Mouse (Mus musculus) neural tube, embryonic 11.5 days (tissue): ENCODE measurements at regions not wholly inside any gene's neighbourhood (a gene's known extent, or its start where the extent isn't known, plus 50 kb on each side); places are given as distances from the start of the nearest gene placed in this dataset.
A peak's percentile ranks its signal among the peaks of the same experiment; 100 is the strongest.

Experiments used
- ATAC-seq: fragments of 200-750 bp; cut with Nextera tagmentation; 2 replicates; pipeline ENCODE4 v1.8.0; 2017; ENCODE audit warnings: moderate number of reproducible peaks, mild to moderate bottlenecking, moderate TSS enrichment, moderate library complexity; ENCODE audit not compliant: insufficient read depth, low FRiP score, low TSS enrichment
- DNase-seq: peaks from one replicate; pipeline ENCODE4 v3.0.0-alpha.2; 2015; ENCODE audit warnings: low spot score
- H3K27ac ChIP-seq: fragments of 300-500 bp; sonication (generic); 2 replicates; pipeline ENCODE4 v1.5.1; 2014; ENCODE audit warnings: low read depth, mild to moderate bottlenecking, low read length
- H3K27me3 ChIP-seq: fragments of 300-500 bp; sonication (generic); 2 replicates; pipeline ENCODE4 v1.6.1; 2014; ENCODE audit warnings: mild to moderate bottlenecking, low read length, mixed read lengths; ENCODE audit not compliant: control insufficient read depth, insufficient read depth
- H3K36me3 ChIP-seq: fragments of 300-500 bp; sonication (generic); 2 replicates; pipeline ENCODE4 v1.6.1; 2014; ENCODE audit warnings: mild to moderate bottlenecking, low read length, moderate library complexity, mixed read lengths; ENCODE audit not compliant: control insufficient read depth, insufficient read depth
- H3K4me1 ChIP-seq: fragments of 300-500 bp; sonication (generic); 2 replicates; pipeline ENCODE4 v1.6.1; 2014; ENCODE audit warnings: low read length, mixed read lengths; ENCODE audit not compliant: control insufficient read depth, insufficient read depth
- H3K4me2 ChIP-seq: fragments of 300-500 bp; sonication (generic); 2 replicates; pipeline ENCODE4 v1.6.1; 2014; ENCODE audit warnings: low read depth, mild to moderate bottlenecking, moderate library complexity
- H3K4me3 ChIP-seq: fragments of 300-500 bp; sonication (generic); 2 replicates; pipeline ENCODE4 v1.5.1; 2014; ENCODE audit warnings: low read depth, low read length
- H3K9ac ChIP-seq: fragments of 300-500 bp; sonication (generic); 2 replicates; pipeline ENCODE4 v1.6.1; 2014; ENCODE audit warnings: mild to moderate bottlenecking, low read length
- H3K9me3 ChIP-seq: fragments of 300-500 bp; sonication (generic); 2 replicates; pipeline ENCODE4 v1.6.1; 2016; ENCODE audit warnings: low read length; ENCODE audit not compliant: control insufficient read depth
- WGBS: fragments of 180-500 bp; shearing (Covaris S2); extraction: QIAGEN DNeasy Blood & Tissue Kit; methylation state at CpG from one replicate; pipeline ENCODE4 v1.1.7; 2014; 5-methylcytosine and 5-hydroxymethylcytosine counted together

GRCm38 (mm10) chr16:73707051-73707450 lies 704.6 kb downstream of the Robo2 start:
- Histone ChIP-seq H3K9me3 (no peaks in the 10 kb centered on the region), H3K4me2 (no peak overlapping the region), H3K4me3 (no peak overlapping the region), H3K27ac (no peak overlapping the region), H3K36me3 (no peaks in the 10 kb centered on the region), H3K27me3 (no peaks in the 10 kb centered on the region), H3K4me1 (no peaks in the 10 kb centered on the region), H3K9ac (no peak overlapping the region)
- WGBS, result 89% methylated on average over 1 of the region's 1 CpGs
- no peak for ATAC-seq
- no peak for DNase-seq

- no peak overlapping the region for H3K4me3 ChIP-seq
- no peaks in the 10 kb centered on the region for H3K27me3 ChIP-seq
- no peak overlapping the region for H3K4me2 ChIP-seq
- no peak for DNase-seq
- no peaks in the 10 kb centered on the region for H3K9me3 ChIP-seq
- ATAC-seq, result no peak
- H3K27ac ChIP-seq, result no peak overlapping the region
- 73% methylated on average over 11 of the region's 11 CpGs for WGBS
- no peaks in the 10 kb centered on the region for H3K36me3 ChIP-seq
- H3K4me1 ChIP-seq, result no peaks in the 10 kb centered on the region
- no peak overlapping the region for H3K9ac ChIP-seq
Observed at GRCm38 (mm10) chr16:73689274-73689673, 722.4 kb downstream of the Robo2 start.

- Histone ChIP-seq H3K27ac (no peak overlapping the region), H3K4me3 (no peak overlapping the region), H3K9ac (no peak overlapping the region), H3K4me1 (no peaks in the 10 kb centered on the region), H3K4me2 (no peak overlapping the region), H3K9me3 (no peaks in the 10 kb centered on the region), H3K27me3 (no peaks in the 10 kb centered on the region), H3K36me3 (no peaks in the 10 kb centered on the region)
- DNase-seq (no peak), ATAC-seq (no peak)
- 81% methylated on average over 10 of the region's 10 CpGs for whole genome bisulfite sequencing
Observed at GRCm38 (mm10) chr16:73679804-73680203, 731.8 kb downstream of the Robo2 start.

GRCm38 (mm10) chr16:73670516-73670915 lies 741.1 kb downstream of the Robo2 start:
- 82% methylated on average over 6 of the region's 6 CpGs for WGBS
- no peak for ATAC-seq

GRCm38 (mm10) chr16:73652976-73653690 lies 758.5 kb downstream of the Robo2 start:
- Histone ChIP-seq H3K4me3 (no peak overlapping the region), H3K4me2 (no peak overlapping the region), H3K9me3 (no peaks in the 10 kb centered on the region), H3K27me3 (no peaks in the 10 kb centered on the region), H3K27ac (no peak overlapping the region), H3K9ac (no peak overlapping the region), H3K36me3 (no peaks in the 10 kb centered on the region), H3K4me1 (no peaks in the 10 kb centered on the region)
- ATAC-seq (no peak), DNase-seq (no peak)
- WGBS, result 77% methylated on average over 1 of the region's 1 CpGs

More at GRCm38 (mm10) chr16:73670516-73670915, 741.1 kb downstream of the Robo2 start:
- Histone ChIP-seq H3K9me3 (no peaks in the 10 kb centered on the region), H3K27me3 (no peaks in the 10 kb centered on the region), H3K9ac (no peak overlapping the region), H3K4me3 (no peak overlapping the region), H3K27ac (no peak overlapping the region), H3K4me1 (no peaks in the 10 kb centered on the region), H3K4me2 (no peak overlapping the region), H3K36me3 (no peaks in the 10 kb centered on the region)
- DNase-seq, result no peak

GRCm38 (mm10) chr16:73647201-73647782 lies 764.3 kb downstream of the Robo2 start:
- Histone ChIP-seq H3K9me3 (no peaks in the 10 kb centered on the region), H3K4me1 (peaks cover 4% of the 10 kb centered on the region; the same call in 1 of the 2 replicates), H3K4me3 (no peak overlapping the region), H3K27me3 (no peaks in the 10 kb centered on the region), H3K4me2 (no peak overlapping the region), H3K27ac (no peak overlapping the region), H3K9ac (no peak overlapping the region), H3K36me3 (no peaks in the 10 kb centered on the region)
- peak; percentile 48 for DNase-seq
- ATAC-seq, result 0 out of 2 replicates have a peak, but pooled peaks have one; percentile 53
- 46% methylated on average over 19 of the region's 19 CpGs for WGBS

- Histone ChIP-seq H3K27me3 (no peaks in the 10 kb centered on the region), H3K4me2 (no peak overlapping the region), H3K27ac (no peak overlapping the region), H3K9me3 (no peaks in the 10 kb centered on the region), H3K9ac (no peak overlapping the region), H3K36me3 (no peaks in the 10 kb centered on the region), H3K4me3 (no peak overlapping the region), H3K4me1 (no peaks in the 10 kb centered on the region)
- no peak for ATAC-seq
- DNase-seq, result no peak
- WGBS, result 89% methylated on average over 9 of the region's 9 CpGs
Observed at GRCm38 (mm10) chr16:73613017-73613416, 798.6 kb downstream of the Robo2 start.

- ATAC-seq (no peak), DNase-seq (no peak)
- Histone ChIP-seq H3K4me1 (no peaks in the 10 kb centered on the region), H3K9me3 (no peaks in the 10 kb centered on the region), H3K27ac (no peak overlapping the region), H3K36me3 (no peaks in the 10 kb centered on the region), H3K4me3 (no peak overlapping the region), H3K27me3 (no peaks in the 10 kb centered on the region), H3K4me2 (no peak overlapping the region), H3K9ac (no peak overlapping the region)
- 75% methylated on average over 2 of the region's 2 CpGs for WGBS
Observed at GRCm38 (mm10) chr16:73591421-73591820, 820.2 kb downstream of the Robo2 start.

GRCm38 (mm10) chr16:73561216-73561615 lies 850.4 kb downstream of the Robo2 start:
- H3K4me1 ChIP-seq, result no peaks in the 10 kb centered on the region
- no peak for ATAC-seq
- WGBS, result 87% methylated on average over 7 of the region's 7 CpGs
- H3K36me3 ChIP-seq, result no peaks in the 10 kb centered on the region
- H3K27ac ChIP-seq, result no peak overlapping the region
- no peaks in the 10 kb centered on the region for H3K9me3 ChIP-seq
- DNase-seq, result no peak
- H3K27me3 ChIP-seq, result no peaks in the 10 kb centered on the region
- no peak overlapping the region for H3K4me3 ChIP-seq
- H3K4me2 ChIP-seq, result no peak overlapping the region
- no peak overlapping the region for H3K9ac ChIP-seq
